Comparison of ENCODE assay signal across 29 mouse cellular contexts in the genomic region with DNA sequence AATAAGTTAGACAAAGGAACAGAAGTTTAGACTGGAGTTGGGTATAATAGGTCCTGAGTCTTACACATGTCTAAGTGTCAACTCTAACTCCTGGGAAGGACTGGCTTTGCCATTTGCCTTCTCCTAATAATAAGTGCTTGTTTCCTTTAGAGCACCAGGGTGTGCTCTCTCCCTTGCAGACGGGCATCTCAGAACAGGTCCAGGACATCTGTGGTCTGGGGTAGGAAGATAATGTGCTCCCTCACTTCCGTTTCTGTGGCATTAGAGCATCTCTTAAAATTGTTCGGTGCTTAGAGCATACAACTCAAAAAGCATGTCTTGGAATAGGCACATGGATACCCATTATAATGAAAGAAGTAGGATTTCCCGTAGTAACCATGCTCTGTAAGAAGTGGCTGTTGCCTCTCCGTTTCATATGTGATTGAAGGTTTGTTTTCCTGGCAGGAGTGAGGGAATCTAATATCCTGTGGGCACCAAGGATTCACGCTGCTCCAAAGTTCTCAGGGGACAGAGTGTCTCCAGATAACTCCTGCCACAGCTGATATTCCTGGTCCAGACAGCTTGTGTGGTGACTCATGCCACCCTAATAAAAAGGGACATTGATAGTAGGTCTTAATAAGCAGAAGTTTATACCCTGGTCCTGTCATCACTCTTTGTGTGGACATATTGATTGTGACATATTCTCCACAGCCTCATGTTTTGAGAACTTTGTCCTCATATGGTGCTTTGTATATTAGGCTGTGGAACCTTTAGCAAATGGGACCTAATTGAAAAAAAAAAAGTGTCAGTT. TPM values are rescaled to one million over a fixed set of nuclear protein-coding genes. Genes with fewer than 3 reads are reported as not detected.
DNase-seq lines count a peak whose midpoint lies in the region; ATAC-seq lines count a peak whose summit lies in the region.
"Had no signal": no experiment of that assay in that cellular context is flagged by ENCODE, and none has a peak within 500 bp of the region (broad histone marks: within the 10 kb centered on the region; RNA-seq: fewer than 3 reads in every experiment).

No protein-coding gene starts in this region.

- ATAC-seq in granulocyte monocyte progenitor cell, adult 5-6 weeks (replicated peaks; ENCODE audit: poor library complexity, severe bottlenecking): peak; percentile 75
- ATAC-seq: activated CD4-positive, CD25-positive, alpha-beta regulatory T cell, adult 4 months; midbrain, embryonic 16.5 days had no signal

- WGBS in heart, embryonic 10.5 days: 70% methylated on average over 6 of the region's 6 CpGs

- H3K27me3 ChIP-seq in heart, embryonic 10.5 days (ENCODE audit: insufficient read depth, poor library complexity, severe bottlenecking): no peaks in the 10 kb centered on the region
- H3K27me3 ChIP-seq: forebrain, embryonic 12.5 days; heart, embryonic 15.5 days; hindbrain, embryonic 15.5 days; lung, embryonic 15.5 days had no signal

- no peaks in the 10 kb centered on the region for H3K9me3 ChIP-seq in heart, embryonic 10.5 days
- H3K9me3 ChIP-seq: forebrain, embryonic 12.5 days; heart, embryonic 15.5 days; hindbrain, embryonic 15.5 days; lung, embryonic 15.5 days had no signal

- no peaks in the 10 kb centered on the region for H3K36me3 ChIP-seq in heart, embryonic 10.5 days
- H3K36me3 ChIP-seq: forebrain, embryonic 12.5 days; heart, embryonic 15.5 days; hindbrain, embryonic 15.5 days; lung, embryonic 15.5 days had no signal

- H3K4me1 ChIP-seq in heart, embryonic 10.5 days: no peaks in the 10 kb centered on the region
- H3K4me1 ChIP-seq: forebrain, embryonic 12.5 days; heart, embryonic 15.5 days; hindbrain, embryonic 15.5 days; lung, embryonic 15.5 days had no signal

- DNase-seq in gastrocnemius, postnatal 25 days: peak; percentile 33
- no peak for DNase-seq in gastrocnemius, postnatal 4 days (ENCODE audit: low spot score in 2 of 2)
- DNase-seq in retina, postnatal 1 day: peak; percentile 11
- no peak for DNase-seq in retina, embryonic 14.5 days (ENCODE audit: low spot score)
- DNase-seq in skeletal muscle tissue, adult 2 months (ENCODE audit: low read depth, low spot score): peak; percentile 38
- no peak for DNase-seq in heart, embryonic 10.5 days (ENCODE audit: low spot score)
- no peak for DNase-seq in heart, adult 18-20 months
- DNase-seq: adrenal gland, postnatal 25 days; B cell, adult 2 months; cerebellum, adult 2 months; cerebellum, postnatal 36 days; heart, adult 11 months; heart, postnatal 4 days; kidney, adult 2 months; kidney, postnatal 14 days; thymus, postnatal 36 days had no signal

- no peak overlapping the region for H3K27ac ChIP-seq in heart, embryonic 10.5 days
- H3K27ac ChIP-seq: forebrain, embryonic 12.5 days; heart, embryonic 15.5 days; hindbrain, embryonic 15.5 days; lung, embryonic 15.5 days had no signal

- no peak overlapping the region for H3K4me3 ChIP-seq in heart, embryonic 10.5 days
- H3K4me3 ChIP-seq: forebrain, embryonic 12.5 days; heart, embryonic 15.5 days; hindbrain, embryonic 15.5 days; lung, embryonic 15.5 days; megakaryocyte, embryonic 14.5 days had no signal

RNA-seq across cellular contexts. Expression of gene Crygb, which starts 6.7 kb away (rescaled TPM):
- not detected for total RNA-seq in gastrocnemius, postnatal 25 days (2021)
- not detected for total RNA-seq in gastrocnemius, postnatal 4 days (2021)
- not detected in 2 replicates for total RNA-seq in granulocyte monocyte progenitor cell, adult 5-6 weeks (2014; fragmentation: Nextera tagmentation)
- not detected in 2 replicates for total RNA-seq in granulocyte monocyte progenitor cell, adult 5-6 weeks (2017)
- 0.37 TPM in 1 of 2 replicates, not detected in the other for polyA plus RNA-seq in heart, embryonic 10.5 days (2016; fragmentation: Nextera tagmentation; extraction: Ambion mirVana)
- not detected for total RNA-seq in heart, adult 18-20 months (2021)
- total RNA-seq: adrenal gland, postnatal 25 days; heart, postnatal 4 days; layer of hippocampus, adult 8-10 months; left cerebral cortex, adult 18-20 months; left cerebral cortex, postnatal 36 days had no signal
- polyA plus RNA-seq: activated CD4-positive, CD25-positive, alpha-beta regulatory T cell, adult 4 months; cerebellum, adult 2 months; forebrain, embryonic 12.5 days; kidney, adult 2 months; liver, embryonic 11.5 days; lung, embryonic 15.5 days; midbrain, embryonic 16.5 days; neural tube, embryonic 11.5 days had no signal

RNA-seq across cellular contexts. Expression of gene Cryga, which starts 14.4 kb away (rescaled TPM):
- not detected for total RNA-seq in gastrocnemius, postnatal 25 days (2021)
- total RNA-seq in gastrocnemius, postnatal 4 days (2021): not detected
- not detected in 2 replicates for total RNA-seq in granulocyte monocyte progenitor cell, adult 5-6 weeks (2014; fragmentation: Nextera tagmentation)
- 0.73 TPM in 1 of 2 replicates, not detected in the other for total RNA-seq in granulocyte monocyte progenitor cell, adult 5-6 weeks (2017)
- polyA plus RNA-seq in heart, embryonic 10.5 days (2016; fragmentation: Nextera tagmentation; extraction: Ambion mirVana): not detected in 2 replicates
- not detected for total RNA-seq in heart, adult 18-20 months (2021)
- total RNA-seq: adrenal gland, postnatal 25 days; heart, postnatal 4 days; left cerebral cortex, adult 18-20 months had no signal
- polyA plus RNA-seq: activated CD4-positive, CD25-positive, alpha-beta regulatory T cell, adult 4 months; heart, embryonic 15.5 days; liver, embryonic 11.5 days; lung, embryonic 15.5 days; midbrain, embryonic 16.5 days; neural tube, embryonic 11.5 days had no signal

RNA-seq across cellular contexts. Expression of gene Crygc, which starts 15.3 kb away (rescaled TPM):
- not detected for total RNA-seq in gastrocnemius, postnatal 25 days (2021)
- not detected for total RNA-seq in gastrocnemius, postnatal 4 days (2021)
- total RNA-seq in granulocyte monocyte progenitor cell, adult 5-6 weeks (2014; fragmentation: Nextera tagmentation): not detected in 2 replicates
- total RNA-seq in granulocyte monocyte progenitor cell, adult 5-6 weeks (2017): not detected in 2 replicates
- polyA plus RNA-seq in heart, embryonic 10.5 days (2016; fragmentation: Nextera tagmentation; extraction: Ambion mirVana): not detected in 2 replicates
- total RNA-seq in heart, adult 18-20 months (2021): not detected
- total RNA-seq: adrenal gland, postnatal 25 days; heart, postnatal 4 days; layer of hippocampus, adult 8-10 months; left cerebral cortex, adult 18-20 months; left cerebral cortex, postnatal 36 days had no signal
- polyA plus RNA-seq: activated CD4-positive, CD25-positive, alpha-beta regulatory T cell, adult 4 months; cerebellum, adult 2 months; forebrain, embryonic 12.5 days; heart, embryonic 15.5 days; hindbrain, embryonic 15.5 days; kidney, adult 2 months; liver, embryonic 11.5 days; lung, embryonic 15.5 days; midbrain, embryonic 16.5 days; neural tube, embryonic 11.5 days had no signal

RNA-seq across cellular contexts. Expression of gene Crygd, which starts 25.5 kb away (rescaled TPM):
- total RNA-seq in gastrocnemius, postnatal 25 days (2021): not detected
- not detected for total RNA-seq in gastrocnemius, postnatal 4 days (2021)
- not detected in 2 replicates for total RNA-seq in granulocyte monocyte progenitor cell, adult 5-6 weeks (2014; fragmentation: Nextera tagmentation)
- not detected in 2 replicates for total RNA-seq in granulocyte monocyte progenitor cell, adult 5-6 weeks (2017)
- polyA plus RNA-seq in heart, embryonic 10.5 days (2016; fragmentation: Nextera tagmentation; extraction: Ambion mirVana): not detected in 2 replicates
- not detected for total RNA-seq in heart, adult 18-20 months (2021)
- total RNA-seq: adrenal gland, postnatal 25 days; heart, postnatal 4 days; layer of hippocampus, adult 8-10 months; left cerebral cortex, adult 18-20 months; left cerebral cortex, postnatal 36 days had no signal
- polyA plus RNA-seq: activated CD4-positive, CD25-positive, alpha-beta regulatory T cell, adult 4 months; cerebellum, adult 2 months; forebrain, embryonic 12.5 days; heart, embryonic 15.5 days; kidney, adult 2 months; liver, embryonic 11.5 days; lung, embryonic 15.5 days; neural tube, embryonic 11.5 days had no signal

RNA-seq across cellular contexts. Expression of gene Gm28845, which starts 30.6 kb away (rescaled TPM):
- not detected for total RNA-seq in gastrocnemius, postnatal 25 days (2021)
- not detected for total RNA-seq in gastrocnemius, postnatal 4 days (2021)
- total RNA-seq in granulocyte monocyte progenitor cell, adult 5-6 weeks (2014; fragmentation: Nextera tagmentation): not detected in 2 replicates
- total RNA-seq in granulocyte monocyte progenitor cell, adult 5-6 weeks (2017): not detected in 2 replicates
- not detected in 2 replicates for polyA plus RNA-seq in heart, embryonic 10.5 days (2016; fragmentation: Nextera tagmentation; extraction: Ambion mirVana)
- not detected for total RNA-seq in heart, adult 18-20 months (2021)
- total RNA-seq: adrenal gland, postnatal 25 days; heart, postnatal 4 days; layer of hippocampus, adult 8-10 months had no signal
- polyA plus RNA-seq: activated CD4-positive, CD25-positive, alpha-beta regulatory T cell, adult 4 months; forebrain, embryonic 12.5 days; heart, embryonic 15.5 days; hindbrain, embryonic 15.5 days; liver, embryonic 11.5 days; lung, embryonic 15.5 days; midbrain, embryonic 16.5 days; neural tube, embryonic 11.5 days had no signal

Comparison
In these comparisons a context has a peak if more than half of its experiments do, and no peak if none do; other contexts are left out.
1. DNase-seq: peak in gastrocnemius, postnatal 25 days (single experiment), retina, postnatal 1 day (single experiment) and skeletal muscle tissue, adult 2 months (single experiment); none in gastrocnemius, postnatal 4 days (0 of 2), retina, embryonic 14.5 days (single experiment), heart, embryonic 10.5 days (single experiment) and heart, adult 18-20 months (0 of 2).